Mouse (Mus musculus) forebrain, embryonic 11.5 days (tissue): Measurements from ENCODE around the gene Garnl3. TPM values are rescaled to one million over a fixed set of nuclear protein-coding genes. Genes with fewer than 3 reads are reported as not detected.
"Not testable (repeated sequence)": the region's sequence is repeated elsewhere in the genome, so short reads cannot be mapped to it uniquely, and the experiment has no call there.

ENCODE experiments used
- ATAC-seq: fragments of 200-750 bp; cut with Nextera tagmentation; replicated peaks from 2 replicates; pipeline ENCODE4 v1.8.0; 2017; ENCODE audit warnings: moderate TSS enrichment; ENCODE audit not compliant: low FRiP score
- DNase-seq: peaks from one replicate; pipeline ENCODE4 v3.0.0-alpha.2; 2017; ENCODE audit warnings: low spot score
- H3K27ac ChIP-seq: fragments of 300-500 bp; sonication (generic); 2 replicates; pipeline ENCODE4 v1.5.1; 2014; ENCODE audit warnings: low read depth, low read length
- H3K27me3 ChIP-seq: fragments of 300-500 bp; sonication (generic); 2 replicates; pipeline ENCODE4 v1.6.1; 2014; ENCODE audit warnings: mild to moderate bottlenecking, low read length, mixed read lengths; ENCODE audit not compliant: control insufficient read depth, insufficient read depth
- H3K36me3 ChIP-seq: fragments of 300-500 bp; sonication (generic); 2 replicates; pipeline ENCODE4 v1.6.1; 2014; ENCODE audit warnings: mild to moderate bottlenecking, low read length, moderate library complexity, mixed read lengths; ENCODE audit not compliant: control insufficient read depth, insufficient read depth
- H3K4me1 ChIP-seq: fragments of 300-500 bp; sonication (generic); replicated peaks from 2 replicates; pipeline ENCODE4 v1.6.1; 2014; ENCODE audit warnings: low read length, mixed read lengths; ENCODE audit not compliant: control insufficient read depth, insufficient read depth
- H3K4me2 ChIP-seq: fragments of 300-500 bp; sonication (generic); 2 replicates; pipeline ENCODE4 v1.6.1; 2014; ENCODE audit warnings: low read depth, mild to moderate bottlenecking, low read length, moderate library complexity, mixed read lengths; ENCODE audit not compliant: severe bottlenecking
- H3K4me3 ChIP-seq: fragments of 300-500 bp; sonication (generic); 2 replicates; pipeline ENCODE4 v1.5.1; 2014; ENCODE audit warnings: low read depth, low read length
- H3K9ac ChIP-seq: fragments of 300-500 bp; sonication (generic); 2 replicates; pipeline ENCODE4 v1.6.1; 2014; ENCODE audit warnings: low read length
- H3K9me3 ChIP-seq: fragments of 300-500 bp; sonication (generic); 2 replicates; pipeline ENCODE4 v1.6.1; 2016; ENCODE audit warnings: low read length, mixed read lengths; ENCODE audit not compliant: control insufficient read depth
- WGBS: fragments of 180-500 bp; shearing (Covaris S2); extraction: QIAGEN DNeasy Blood & Tissue Kit; methylation state at CpG from one replicate; pipeline ENCODE4 v1.1.7; 2014; 5-methylcytosine and 5-hydroxymethylcytosine counted together
- polyA plus RNA-seq: library from polyadenylated mRNA; unstranded; fragments of >200 nt; fragmentation: Nextera tagmentation; extraction: Ambion mirVana; gene quantifications from 2 replicates; pipeline ENCODE4 v1.2.1, GENCODE M21; 2014

Gene Garnl3
- polyA plus RNA-seq, 1 experiment from 2014 or later, result 12.9 TPM

- no peak for DNase-seq
- Histone ChIP-seq H3K4me2 (no peak overlapping the region), H3K27ac (no peak overlapping the region), H3K36me3 (no peaks in the 10 kb centered on the region), H3K9me3 (no peaks in the 10 kb centered on the region), H3K27me3 (peaks cover 4% of the 10 kb centered on the region; the same call in 1 of the 2 replicates), H3K4me3 (no peak overlapping the region), H3K4me1 (peaks cover 3% of the 10 kb centered on the region; the same call in 1 of the 2 replicates), H3K9ac (no peak overlapping the region)
- no peak for ATAC-seq
- WGBS, result 78% methylated on average over 2 of the region's 2 CpGs
Observed at GRCm38 (mm10) chr2:33127271-33127670, 4.2 kb downstream of the Garnl3 start.

- Histone ChIP-seq H3K27ac (no peak overlapping the region), H3K9me3 (no peaks in the 10 kb centered on the region), H3K36me3 (no peaks in the 10 kb centered on the region), H3K4me3 (no peak overlapping the region), H3K27me3 (no peaks in the 10 kb centered on the region), H3K4me1 (no peaks in the 10 kb centered on the region), H3K9ac (no peak overlapping the region), H3K4me2 (no peak overlapping the region)
- 78% methylated on average over 6 of the region's 6 CpGs for WGBS
- ATAC-seq, result no peak
- no peak for DNase-seq
Observed at GRCm38 (mm10) chr2:33122856-33123255, 8.6 kb downstream of the Garnl3 start.

- Histone ChIP-seq H3K9me3 (no peaks in the 10 kb centered on the region), H3K27me3 (no peaks in the 10 kb centered on the region), H3K4me3 (no peak overlapping the region), H3K36me3 (no peaks in the 10 kb centered on the region), H3K4me1 (no peaks in the 10 kb centered on the region), H3K9ac (no peak overlapping the region), H3K27ac (no peak overlapping the region), H3K4me2 (no peak overlapping the region)
- WGBS, result 84% methylated on average over 8 of the region's 8 CpGs
- DNase-seq (no peak), ATAC-seq (no peak)
Observed at GRCm38 (mm10) chr2:33100536-33100935, 30.9 kb downstream of the Garnl3 start.

- H3K9ac ChIP-seq, ATAC-seq, H3K27me3 ChIP-seq, H3K4me1 ChIP-seq, H3K27ac ChIP-seq, DNase-seq, H3K4me3 ChIP-seq, H3K36me3 ChIP-seq, H3K9me3 ChIP-seq, H3K4me2 ChIP-seq: not testable (repeated sequence)
- WGBS, result 86% methylated on average over 11 of the region's 12 CpGs
Observed at GRCm38 (mm10) chr2:33097326-33097725, 34.1 kb downstream of the Garnl3 start.

- 74% methylated on average over 10 of the region's 10 CpGs for WGBS
- Histone ChIP-seq H3K4me3 (no peak overlapping the region), H3K9ac (no peak overlapping the region), H3K36me3 (no peaks in the 10 kb centered on the region), H3K27me3 (no peaks in the 10 kb centered on the region), H3K4me2 (no peak overlapping the region), H3K9me3 (no peaks in the 10 kb centered on the region), H3K4me1 (no peaks in the 10 kb centered on the region), H3K27ac (no peak overlapping the region)
- ATAC-seq (no peak), DNase-seq (peak; percentile 45)
Observed at GRCm38 (mm10) chr2:33095221-33095671, 36.2 kb downstream of the Garnl3 start.

GRCm38 (mm10) chr2:33090620-33091520 is 40.6 kb downstream of the Garnl3 start:
- Histone ChIP-seq H3K27me3 (no peaks in the 10 kb centered on the region), H3K4me2 (no peak overlapping the region), H3K4me3 (no peak overlapping the region), H3K4me1 (no peaks in the 10 kb centered on the region), H3K36me3 (no peaks in the 10 kb centered on the region), H3K27ac (no peak overlapping the region), H3K9ac (no peak overlapping the region), H3K9me3 (no peaks in the 10 kb centered on the region)
- 86% methylated on average over 8 of the region's 8 CpGs for WGBS
- ATAC-seq, result no peak
- DNase-seq, result peak; percentile 29

GRCm38 (mm10) chr2:33090033-33090400 is 41.4 kb downstream of the Garnl3 start:
- H3K9me3 ChIP-seq, H3K4me1 ChIP-seq, H3K4me2 ChIP-seq, H3K27ac ChIP-seq, H3K4me3 ChIP-seq, H3K36me3 ChIP-seq, H3K9ac ChIP-seq, H3K27me3 ChIP-seq, ATAC-seq, DNase-seq: not testable (repeated sequence)
- WGBS, result 83% methylated on average over 1 of the region's 1 CpGs

GRCm38 (mm10) chr2:33089356-33090032 is 42.0 kb downstream of the Garnl3 start:
- no peak overlapping the region for H3K9ac ChIP-seq
- no peaks in the 10 kb centered on the region for H3K36me3 ChIP-seq
- H3K9me3 ChIP-seq, result no peaks in the 10 kb centered on the region
- ATAC-seq, result no peak
- no peak overlapping the region for H3K27ac ChIP-seq
- DNase-seq, result peak; percentile 30
- WGBS, result 90% methylated on average over 5 of the region's 5 CpGs
- H3K4me1 ChIP-seq, result no peaks in the 10 kb centered on the region
- no peak overlapping the region for H3K4me2 ChIP-seq
- H3K27me3 ChIP-seq, result no peaks in the 10 kb centered on the region
- H3K4me3 ChIP-seq, result no peak overlapping the region
